Mouse (Mus musculus) erythroblast, adult 5-6 weeks (primary cell): ENCODE measurements around the gene Tsen2. TPM values are rescaled to one million over a fixed set of nuclear protein-coding genes. Genes with fewer than 3 reads are reported as not detected.
A peak's percentile ranks its signal among the peaks of the same experiment; 100 is the strongest.

ENCODE experiments used
- ATAC-seq: replicated peaks from 2 replicates; pipeline ENCODE4 v1.8.0; 2016; ENCODE audit warnings: moderate number of reproducible peaks, mild to moderate bottlenecking, moderate TSS enrichment, inconsistent platforms; ENCODE audit not compliant: poor library complexity, low FRiP score, severe bottlenecking
- total RNA-seq, 2 experiments: library from RNA; stranded (forward) in 1 of 2; stranded (reverse) in 1 of 2; fragments of 150-400 nt in 1 of 2; fragments of 200-764, 138-1000 nt in 1 of 2; gene quantifications; 2 replicates each; pipeline versions ENCODE4 v1.2.3 to v1.2.4; 2015 to 2017; ENCODE audit warnings: low replicate concordance in 2 of 2

The Tsen2 gene
- total RNA-seq, 2 experiments from 2014 or later, result 1.3 to 2.9 TPM

- no peak for ATAC-seq
Observed at GRCm38 (mm10) chr6:115592458-115592857, 48.0 kb downstream of the Tsen2 start, which contains the start of gene Mkrn2os. TSS of gene Mkrn2os (minus strand) at chr6:115592576.

DNA sequence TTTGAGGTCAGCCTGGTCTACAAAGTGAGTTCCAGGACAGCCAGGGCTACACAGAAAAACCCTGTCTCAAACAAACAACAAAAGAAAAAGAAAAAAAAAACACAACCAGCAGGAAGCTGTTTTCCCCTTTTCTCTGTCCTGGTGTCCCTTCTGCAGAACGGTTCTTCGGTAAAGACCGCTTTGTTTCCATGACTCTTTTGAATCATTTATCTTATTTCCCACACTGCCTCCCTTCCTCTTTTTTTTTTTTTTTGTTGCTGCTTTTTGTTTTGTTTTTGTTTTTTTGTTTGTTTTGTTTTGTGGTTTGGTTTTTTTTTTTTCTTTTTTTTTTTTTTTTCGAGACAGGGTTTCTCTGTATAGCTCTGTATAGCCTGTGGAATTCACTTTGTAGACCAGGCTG lies 48.8 kb downstream of the Tsen2 start:
- ATAC-seq, result no peak

- no peak for ATAC-seq
Observed at GRCm38 (mm10) chr6:115594463-115594862, 50.0 kb downstream of the Tsen2 start.

DNA sequence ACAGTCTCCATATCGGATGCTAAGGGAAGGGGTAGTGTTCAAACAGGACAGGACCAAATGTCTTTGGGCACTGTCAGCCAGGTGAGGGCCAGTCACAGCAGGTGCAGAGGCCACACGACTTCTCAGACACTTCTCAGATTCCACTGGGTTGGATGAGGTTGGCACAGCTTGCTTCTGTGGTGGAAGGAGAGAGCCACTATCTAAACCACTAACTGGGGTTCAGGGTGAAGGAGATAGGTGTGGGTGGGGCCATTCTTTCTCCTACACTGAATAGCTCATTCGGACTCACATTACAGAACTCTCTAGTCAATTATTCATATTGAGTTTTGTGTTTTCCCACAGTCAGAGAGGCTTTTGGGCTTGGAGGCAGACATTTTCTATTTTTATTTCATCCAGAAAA lies 51.2 kb downstream of the Tsen2 start:
- ATAC-seq, result no peak

DNA sequence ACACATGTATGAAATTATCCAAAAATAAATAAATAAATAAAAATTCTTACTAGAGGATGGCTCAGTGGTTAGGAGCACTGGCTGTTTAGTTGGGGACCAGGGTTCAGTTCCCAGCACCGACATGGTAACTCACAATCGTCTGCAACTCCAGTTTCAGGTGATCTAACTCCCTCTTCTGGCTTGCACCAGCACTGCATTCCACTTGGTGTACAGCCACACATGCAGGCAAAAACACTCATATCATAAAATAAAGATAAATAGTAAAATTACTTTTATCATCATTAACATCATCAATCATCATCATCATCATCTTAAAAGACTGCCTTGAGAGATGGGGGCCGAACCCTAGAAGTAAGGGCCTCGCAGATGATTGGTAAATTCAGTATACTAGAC lies 56.9 kb downstream of the Tsen2 start:
- no peak for ATAC-seq

DNA sequence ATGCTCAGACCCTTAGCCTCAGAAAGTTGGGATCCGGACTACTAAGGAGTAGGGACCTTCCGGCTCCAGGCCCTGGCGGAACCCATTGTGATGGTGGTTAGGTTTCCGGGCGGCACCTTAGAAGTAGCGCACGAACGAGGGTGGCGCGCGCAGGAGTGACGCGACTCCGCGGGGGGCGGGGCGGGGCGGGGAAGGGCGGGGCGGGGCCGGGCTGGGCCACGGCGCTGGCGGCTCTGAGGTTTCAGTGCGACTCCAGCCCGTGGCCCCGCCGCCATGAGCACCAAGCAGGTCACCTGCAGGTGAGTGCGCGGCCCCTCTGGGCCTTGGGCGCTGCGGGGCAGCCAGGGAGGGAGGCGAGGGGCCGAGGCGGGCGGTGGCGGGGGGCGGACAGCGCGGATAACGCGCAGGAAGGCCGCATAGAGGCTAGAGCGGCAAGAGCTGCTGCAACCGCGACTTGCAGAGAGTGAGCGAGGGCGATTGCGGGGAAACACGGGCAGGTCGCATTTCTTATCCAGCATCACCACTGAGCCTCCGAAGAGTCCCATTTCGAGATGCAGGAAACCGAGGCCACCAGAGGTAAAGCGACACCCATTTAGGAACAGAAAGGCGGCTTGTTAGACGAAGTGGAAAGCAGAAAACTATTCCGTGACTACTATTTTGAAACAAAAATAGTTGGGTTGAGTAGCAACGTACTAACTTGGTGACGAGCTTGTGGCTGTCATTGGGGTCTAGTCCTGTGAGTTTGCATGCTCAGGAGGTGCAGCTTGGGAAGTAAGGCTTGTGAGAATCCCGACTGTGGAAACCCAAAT lies 57.5 kb downstream of the Tsen2 start, which contains the start of gene Mkrn2:
TSS of gene Mkrn2 (plus strand) at position 188 of the 809 bp plus-strand sequence.
- peak; percentile 83 for ATAC-seq

DNA sequence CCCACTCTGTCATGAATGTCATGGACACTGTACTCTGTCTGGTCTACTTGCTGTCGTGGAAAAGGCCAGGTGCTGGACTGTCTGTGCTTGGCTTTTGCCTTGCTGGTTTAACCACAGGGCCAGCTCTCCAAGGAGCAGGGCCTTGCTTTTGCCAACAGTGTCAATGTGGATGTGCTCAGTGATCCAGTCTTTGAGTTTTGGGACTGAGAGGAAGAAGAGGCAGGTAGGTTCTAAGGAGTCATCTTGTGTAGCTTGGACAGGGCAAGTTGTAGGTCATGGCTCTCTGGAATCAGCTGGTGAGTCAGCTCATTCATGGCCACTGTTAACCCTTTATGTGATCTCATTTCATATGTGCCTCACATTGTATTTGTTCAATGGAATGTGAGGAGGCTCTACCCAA lies 62.0 kb downstream of the Tsen2 start:
- no peak for ATAC-seq

- no peak for ATAC-seq
Observed at GRCm38 (mm10) chr6:115607429-115607828, 63.0 kb downstream of the Tsen2 start.

GRCm38 (mm10) chr6:115609121-115609520 lies 64.7 kb downstream of the Tsen2 start:
- ATAC-seq, result no peak

DNA sequence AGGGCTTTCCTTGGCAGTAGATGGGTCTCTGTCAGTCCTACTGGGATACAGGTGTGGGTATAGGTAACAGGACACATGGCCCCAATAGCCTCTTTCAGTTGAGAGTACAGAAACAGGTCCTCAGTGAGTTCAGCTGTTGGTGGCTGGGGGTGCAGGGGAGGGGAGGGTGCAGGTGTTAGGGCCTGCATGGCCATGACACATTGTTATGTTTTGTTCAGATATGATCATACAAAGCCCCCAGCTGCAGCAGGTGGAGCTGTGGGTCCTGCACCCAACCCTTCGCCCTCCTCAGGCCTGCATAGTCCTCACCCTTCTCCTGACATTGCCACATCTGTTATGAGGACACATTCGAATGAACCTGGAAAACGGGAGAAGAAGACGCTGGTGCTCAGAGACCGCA lies 65.8 kb downstream of the Tsen2 start:
- no peak for ATAC-seq

DNA sequence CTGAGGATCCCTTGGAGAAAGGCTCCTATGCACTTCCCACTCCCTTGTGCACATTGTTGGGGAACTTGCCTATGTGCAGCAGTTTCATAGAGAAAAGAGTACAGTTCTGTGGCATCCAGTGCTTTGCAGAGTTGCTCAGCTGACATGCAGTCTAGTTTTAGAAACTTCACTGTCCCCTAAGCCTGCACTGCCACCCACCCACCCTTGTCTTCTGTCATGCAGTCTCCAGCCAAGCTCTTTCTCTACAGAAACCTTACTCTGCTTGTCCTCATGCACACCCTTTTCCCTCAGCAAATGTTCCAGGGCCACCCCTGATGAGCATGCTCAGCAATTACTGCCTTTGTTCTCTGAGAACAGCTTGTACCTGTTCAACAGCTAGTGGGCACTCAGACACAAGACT lies 69.3 kb downstream of the Tsen2 start:
- ATAC-seq, result no peak

DNA sequence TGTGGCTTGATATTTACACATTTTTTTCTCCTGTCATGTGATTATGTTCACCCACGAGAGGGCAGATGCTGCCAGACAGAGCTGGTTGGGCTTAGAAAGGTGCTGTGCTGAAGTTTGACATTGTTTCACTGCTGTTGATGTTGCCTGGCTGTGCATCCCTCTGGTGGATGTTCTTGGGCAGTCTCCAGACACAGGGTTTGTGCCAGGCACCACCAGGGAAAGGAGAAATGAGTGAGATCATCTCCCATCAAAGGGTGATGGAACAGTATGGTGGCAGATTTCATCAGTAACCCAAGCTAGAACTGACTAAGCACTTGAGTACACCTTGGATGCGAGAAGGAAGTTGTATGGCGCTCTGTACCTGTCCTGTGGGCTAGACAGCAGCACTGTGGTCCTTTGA lies 71.5 kb downstream of the Tsen2 start:
- ATAC-seq, result no peak

GRCm38 (mm10) chr6:115619818-115620217 lies 75.4 kb downstream of the Tsen2 start:
- ATAC-seq, result no peak

GRCm38 (mm10) chr6:115620942-115621341 lies 76.5 kb downstream of the Tsen2 start:
- no peak for ATAC-seq

GRCm38 (mm10) chr6:115626121-115626520 lies 81.7 kb downstream of the Tsen2 start:
- no peak for ATAC-seq

Other genes with a start within 250 kb of the Tsen2 start
- gene Pparg, start 183.7 kb upstream of the Tsen2 start, total RNA-seq (2015; ENCODE audit: low replicate concordance), result 3.5 and 9.0 TPM in 2 replicates
- 2.9 and 3.9 TPM in 2 replicates for gene Pparg, start 183.7 kb upstream of the Tsen2 start, total RNA-seq (2017; ENCODE audit: low replicate concordance)
- gene Mkrn2os, start 47.9 kb downstream of the Tsen2 start, total RNA-seq (2015; ENCODE audit: low replicate concordance), result not detected in 2 replicates
- not detected in 2 replicates for gene Mkrn2os, start 47.9 kb downstream of the Tsen2 start, total RNA-seq (2017; ENCODE audit: low replicate concordance)
- 0.58 and 0.84 TPM in 2 replicates for gene Mkrn2, start 57.2 kb downstream of the Tsen2 start, total RNA-seq (2015; ENCODE audit: low replicate concordance)
- 0.84 and 6.6 TPM in 2 replicates for gene Mkrn2, start 57.2 kb downstream of the Tsen2 start, total RNA-seq (2017; ENCODE audit: low replicate concordance)
- 28.4 and 44.7 TPM in 2 replicates for gene Raf1, start 132.0 kb downstream of the Tsen2 start, total RNA-seq (2015; ENCODE audit: low replicate concordance)
- gene Raf1, start 132.0 kb downstream of the Tsen2 start, total RNA-seq (2017; ENCODE audit: low replicate concordance), result 19.2 and 36.5 TPM in 2 replicates
- 1.7 and 10.2 TPM in 2 replicates for gene Tmem40, start 217.7 kb downstream of the Tsen2 start, total RNA-seq (2015; ENCODE audit: low replicate concordance)
- gene Tmem40, start 217.7 kb downstream of the Tsen2 start, total RNA-seq (2017; ENCODE audit: low replicate concordance), result 7.4 and 10.6 TPM in 2 replicates
- 0.21 TPM in 1 of 2 replicates, not detected in the other for gene Cand2, start 229.9 kb downstream of the Tsen2 start, total RNA-seq (2015; ENCODE audit: low replicate concordance)
- 0.14 and 0.17 TPM in 2 replicates for gene Cand2, start 229.9 kb downstream of the Tsen2 start, total RNA-seq (2017; ENCODE audit: low replicate concordance)